Mouse (Mus musculus): ENCODE results near the gene Cpox.

DNA sequence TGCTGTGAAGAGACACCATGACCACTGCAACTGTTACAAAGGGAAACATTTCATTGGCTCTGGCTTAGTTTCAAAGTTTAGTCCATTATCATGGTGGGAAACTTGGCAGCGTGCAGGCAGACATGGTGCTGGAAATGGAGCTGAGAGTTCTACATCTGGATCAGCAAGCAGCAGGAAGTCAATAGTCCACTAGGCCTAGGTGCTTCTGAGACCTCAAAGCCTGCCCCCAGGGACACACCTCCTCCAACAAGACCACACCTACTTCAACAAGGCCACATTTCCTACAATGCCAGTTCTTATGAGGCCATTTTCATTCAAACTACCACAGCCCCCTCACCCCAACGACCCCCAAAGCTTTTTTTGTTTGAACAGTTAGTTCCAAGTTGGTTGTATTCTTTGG is 40.4 kb upstream of the Cpox start:
- no peak for TF ChIP-seq GATA1 (IDR thresholded peaks at IDR 0.05; ENCODE audit: low read length)
- TF ChIP-seq TAL1 (IDR thresholded peaks at IDR 0.05; ENCODE audit: low read length), result no peak
